Mouse (Mus musculus) layer of hippocampus, postnatal 36 days (tissue): Measurements from ENCODE around the gene Gm13275. TPM values are rescaled to one million over a fixed set of nuclear protein-coding genes. Genes with fewer than 3 reads are reported as not detected.
"Not testable (repeated sequence)": the region's sequence is repeated elsewhere in the genome, so short reads cannot be mapped to it uniquely, and the experiment has no call there.

Experiments
- DNase-seq, 2 experiments: peaks; one replicate each; pipeline ENCODE4 v3.0.0; 2022
- total RNA-seq, 2 experiments: library from RNA; stranded (reverse); gene quantifications; 2 replicates each; pipeline ENCODE4 v1.2.3; 2021

The Gm13275 gene
- total RNA-seq, 2 experiments from 2014 or later, result not detected

DNA sequence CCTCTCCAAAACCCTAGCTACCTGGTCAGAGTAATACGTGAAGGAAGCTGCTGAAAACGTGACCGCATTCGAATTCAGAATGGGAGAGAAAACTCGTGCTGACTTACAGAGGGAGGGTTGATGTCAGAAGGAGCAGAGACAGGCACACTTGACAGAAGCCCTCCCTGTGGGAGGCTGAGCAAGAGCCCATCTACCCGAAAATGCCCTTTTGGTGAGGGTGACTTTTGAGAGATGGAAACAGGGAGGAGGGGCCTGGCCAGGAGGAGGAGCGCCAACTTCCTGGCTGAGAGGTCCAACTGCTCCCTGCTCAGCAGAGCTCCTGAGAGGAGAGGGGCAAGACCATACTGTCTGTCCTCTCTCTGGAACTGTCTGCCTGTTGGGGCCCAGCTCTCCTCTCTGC, 5.1 kb downstream of the Gm13275 start, which contains the start of gene Gm13285:
Gm13285 (plus strand) TSS at position 301 of the 400 bp plus-strand sequence.
- not testable (repeated sequence) for DNase-seq

GRCm38 (mm10) chr4:88802954-88803353, 8.7 kb downstream of the Gm13275 start, which contains the start of gene Gm13287:
Gene Gm13287, plus strand, starts transcription at chr4:88803254.
- not testable (repeated sequence) for DNase-seq

DNA sequence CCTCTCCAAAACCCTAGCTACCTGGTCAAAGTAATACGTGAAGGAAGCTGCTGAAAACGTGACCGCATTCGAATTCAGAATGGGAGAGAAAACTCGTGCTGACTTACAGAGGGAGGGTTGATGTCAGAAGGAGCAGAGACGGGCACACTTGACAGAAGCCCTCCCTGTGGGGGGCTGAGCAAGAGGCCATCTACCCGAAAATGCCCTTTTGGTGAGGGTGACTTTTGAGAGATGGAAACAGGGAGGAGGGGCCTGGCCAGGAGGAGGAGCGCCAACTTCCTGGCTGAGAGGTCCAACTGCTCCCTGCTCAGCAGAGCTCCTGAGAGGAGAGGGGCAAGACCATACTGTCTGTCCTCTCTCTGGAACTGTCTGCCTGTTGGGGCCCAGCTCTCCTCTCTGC, 10.9 kb downstream of the Gm13275 start, which contains the start of gene Gm13288:
Gm13288 (plus strand) TSS at position 301 of the 400 bp plus-strand sequence.
- not testable (repeated sequence) for DNase-seq

GRCm38 (mm10) chr4:88805761-88806160, 11.5 kb downstream of the Gm13275 start:
- not testable (repeated sequence) for DNase-seq

DNA sequence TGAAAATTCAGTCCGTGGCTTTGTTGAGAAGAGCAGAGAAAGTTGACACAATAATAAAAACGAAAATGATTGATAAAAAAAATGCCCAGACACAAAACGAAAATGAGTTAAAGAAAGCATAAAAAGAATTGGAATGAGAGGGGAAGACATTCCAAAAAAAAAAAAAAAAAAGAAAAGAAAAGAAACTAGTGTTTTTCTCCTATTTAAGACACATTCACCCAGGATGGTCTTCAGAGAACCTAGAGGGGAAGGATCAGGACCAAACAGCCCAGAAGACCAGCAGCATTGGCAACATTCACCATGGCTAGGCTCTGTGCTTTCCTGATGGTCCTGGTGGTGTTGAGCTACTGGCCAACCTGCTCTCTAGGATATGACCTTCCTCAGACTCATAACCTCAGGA, 21.6 kb downstream of the Gm13275 start, which contains the start of gene Ifna7:
Ifna7 (plus strand) TSS at position 301 of the 400 bp plus-strand sequence.
- DNase-seq, result no peak

DNA sequence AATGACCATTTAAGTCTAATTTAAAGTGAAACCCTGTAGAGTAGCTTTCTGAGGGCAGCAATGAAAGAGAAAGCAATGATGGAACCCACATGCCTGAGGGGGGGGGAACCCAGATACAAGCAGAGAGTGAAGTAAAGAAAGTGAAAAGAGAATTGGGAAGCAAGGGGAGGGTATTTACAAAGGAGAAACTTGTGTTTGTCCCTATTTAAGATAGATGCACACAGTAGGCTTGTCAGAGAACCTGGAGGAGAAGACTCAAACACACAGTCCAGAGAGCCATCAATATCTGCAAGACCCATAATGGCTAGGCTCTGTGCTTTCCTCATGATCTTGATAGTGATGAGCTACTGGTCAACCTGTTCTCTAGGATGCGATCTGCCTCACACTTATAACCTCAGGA, 25.4 kb downstream of the Gm13275 start, which contains the start of gene Ifna11:
Ifna11 (plus strand) TSS at position 301 of the 400 bp plus-strand sequence.
- DNase-seq, result no peak

DNA sequence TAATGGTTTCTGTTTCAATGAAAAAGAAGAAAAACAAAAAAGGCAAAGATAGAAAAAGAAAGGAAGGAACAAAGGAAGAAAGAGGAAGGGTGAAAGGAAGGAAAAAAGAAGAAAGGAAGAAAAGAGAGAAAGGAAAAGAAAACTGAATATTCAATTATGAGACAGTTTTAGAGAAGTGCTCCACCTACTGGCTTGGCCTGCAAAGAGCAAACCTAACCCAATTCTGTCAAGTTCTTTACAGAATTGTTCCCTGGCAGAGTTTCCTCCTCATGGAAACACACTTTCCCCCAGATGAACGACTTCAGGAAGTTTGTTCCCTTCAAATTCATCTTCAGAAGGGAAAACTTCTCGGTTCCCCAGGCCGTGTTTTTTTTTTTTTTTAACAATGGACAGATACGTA, 28.7 kb downstream of the Gm13275 start:
- no peak for DNase-seq

DNA sequence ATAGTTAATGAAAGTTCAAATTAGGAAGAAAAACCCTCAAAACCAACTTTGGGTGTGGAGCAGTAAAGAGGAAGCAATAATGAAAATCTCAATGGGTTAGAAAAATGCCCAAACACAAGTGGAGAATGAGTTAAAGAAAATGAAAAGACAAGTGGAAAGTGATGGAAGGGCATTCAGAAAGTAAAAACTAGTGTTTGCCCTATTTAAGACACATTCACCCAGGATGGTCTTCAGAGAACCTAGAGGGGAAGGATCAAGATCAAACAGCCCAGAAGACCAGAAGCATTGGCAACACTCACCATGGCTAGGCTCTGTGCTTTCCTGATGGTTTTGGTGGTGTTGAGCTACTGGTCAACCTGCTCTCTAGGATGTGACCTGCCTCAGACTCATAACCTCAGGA, 32.8 kb downstream of the Gm13275 start, which contains the start of gene Ifna6:
Ifna6 (plus strand) TSS at position 301 of the 400 bp plus-strand sequence.
- DNase-seq, result not testable (repeated sequence)

DNA sequence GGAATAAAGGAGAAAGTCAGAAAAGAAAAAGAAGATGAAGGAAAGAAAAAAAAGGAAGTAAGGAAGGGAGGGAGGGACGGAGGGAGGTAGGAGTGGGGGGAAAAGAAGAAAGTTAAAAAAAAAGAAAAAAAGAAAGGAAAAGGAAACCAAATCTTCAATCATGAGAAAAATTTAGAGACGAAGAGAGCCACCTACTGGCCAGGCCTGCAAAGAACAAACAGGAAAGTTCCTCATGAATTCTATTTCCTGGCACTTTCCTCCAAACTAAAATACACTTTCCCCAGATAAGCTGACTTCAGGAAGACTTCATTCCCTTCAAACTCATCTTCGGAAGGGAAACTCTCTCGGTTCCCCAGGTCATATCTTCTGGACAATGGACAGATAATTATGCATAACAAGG, 36.2 kb downstream of the Gm13275 start:
- DNase-seq, result no peak

DNA sequence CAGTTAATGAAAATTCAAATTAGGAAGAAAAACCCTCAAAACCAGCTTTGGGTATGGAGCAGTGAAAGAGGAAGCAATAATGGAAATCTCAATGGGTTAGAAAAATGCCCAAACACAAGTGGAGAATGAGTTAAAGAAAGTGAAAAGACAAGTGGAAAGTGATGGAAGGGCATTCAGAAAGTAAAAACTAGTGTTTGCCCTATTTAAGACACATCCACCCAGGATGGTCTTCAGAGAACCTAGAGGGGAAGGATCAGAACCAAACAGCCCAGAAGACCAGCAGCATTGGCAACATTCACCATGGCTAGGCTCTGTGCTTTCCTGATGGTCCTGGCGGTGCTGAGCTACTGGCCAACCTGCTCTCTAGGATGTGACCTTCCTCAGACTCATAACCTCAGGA, 40.9 kb downstream of the Gm13275 start, which contains the start of gene Ifna5:
Ifna5 (plus strand) TSS at position 301 of the 400 bp plus-strand sequence.
- not testable (repeated sequence) for DNase-seq

- DNase-seq, result no peak
Measured at GRCm38 (mm10) chr4:88838828-88839227, 44.5 kb downstream of the Gm13275 start.

GRCm38 (mm10) chr4:88840058-88840457, 45.8 kb downstream of the Gm13275 start:
- no peak for DNase-seq

GRCm38 (mm10) chr4:88841438-88841911, 47.2 kb downstream of the Gm13275 start, which contains the start of gene Ifna4:
Gene Ifna4, plus strand, starts transcription at chr4:88841861.
- DNase-seq, result no peak

Other genes starting within 250 kb of the Gm13275 start
- gene Ifna15, start 236.2 kb upstream of the Gm13275 start, total RNA-seq, result not detected
- gene Ifna14, start 222.7 kb upstream of the Gm13275 start, total RNA-seq, result not detected
- gene Ifna9, start 202.1 kb upstream of the Gm13275 start, total RNA-seq, result not detected
- not detected for gene Ifna12, start 191.1 kb upstream of the Gm13275 start, total RNA-seq
- not detected for gene C87499, start 160.1 kb upstream of the Gm13275 start, total RNA-seq
- not detected for gene Ifna13, start 150.0 kb upstream of the Gm13275 start, total RNA-seq
- gene Ifna16, start 117.6 kb upstream of the Gm13275 start, total RNA-seq, result not detected
- not detected for gene Ifna2, start 110.6 kb upstream of the Gm13275 start, total RNA-seq
- gene Ifnab, start 103.1 kb upstream of the Gm13275 start, total RNA-seq, result not detected
- gene Gm26566, start 72.7 kb upstream of the Gm13275 start, total RNA-seq, result 1 to 10 TPM in 1 of 2 experiments, under 1 TPM in 1; 0.90 to 1.5 TPM
- 100 to 1,000 TPM; 105 to 112 TPM for gene Klhl9, start 72.0 kb upstream of the Gm13275 start, total RNA-seq
- not detected for gene Gm13271, start 39.6 kb upstream of the Gm13275 start, total RNA-seq
- gene Gm13283, start 34.4 kb upstream of the Gm13275 start, total RNA-seq, result not detected
- gene Gm13290, start 20.7 kb upstream of the Gm13275 start, total RNA-seq, result not detected
- gene Gm13289, start 17.6 kb upstream of the Gm13275 start, total RNA-seq, result not detected
- gene Gm13272, start 14.6 kb upstream of the Gm13275 start, total RNA-seq, result not detected
- not detected for gene Ifnz, start 12.4 kb upstream of the Gm13275 start, total RNA-seq
- gene Gm13276, start 8.8 kb upstream of the Gm13275 start, total RNA-seq, result not detected
- gene Gm13277, start 5.9 kb upstream of the Gm13275 start, total RNA-seq, result not detected
- not detected for gene Gm13278, start 2.9 kb upstream of the Gm13275 start, total RNA-seq
- not detected for gene Gm13279, start 2.9 kb downstream of the Gm13275 start, total RNA-seq
- not detected for gene Gm13285, start 5.2 kb downstream of the Gm13275 start, total RNA-seq
- gene Gm13287, start 8.8 kb downstream of the Gm13275 start, total RNA-seq, result not detected
- not detected for gene Gm13288, start 11.0 kb downstream of the Gm13275 start, total RNA-seq
- not detected for gene Ifna7, start 21.7 kb downstream of the Gm13275 start, total RNA-seq
- not detected for gene Ifna11, start 25.5 kb downstream of the Gm13275 start, total RNA-seq
- gene Ifna6, start 32.9 kb downstream of the Gm13275 start, total RNA-seq, result not detected
- not detected for gene Ifna5, start 41.0 kb downstream of the Gm13275 start, total RNA-seq
- gene Ifna4, start 47.4 kb downstream of the Gm13275 start, total RNA-seq, result not detected
- not detected for gene Ifna1, start 55.6 kb downstream of the Gm13275 start, total RNA-seq
- not detected for gene Ifne, start 85.7 kb downstream of the Gm13275 start, total RNA-seq